Mouse (Mus musculus) liver, postnatal 0 days (tissue): ENCODE measurements around the gene Hcfc2. TPM values are rescaled to one million over a fixed set of nuclear protein-coding genes. Genes with fewer than 3 reads are reported as not detected.
A peak's percentile ranks its signal among the peaks of the same experiment; 100 is the strongest.

Source experiments
- ATAC-seq: fragments of 200-750 bp; cut with Nextera tagmentation; 2 replicates; pipeline ENCODE4 v1.8.0; 2017; ENCODE audit warnings: mild to moderate bottlenecking, moderate library complexity
- DNase-seq: peaks from one replicate; pipeline ENCODE4 v3.0.0-alpha.2; 2016
- H3K27ac ChIP-seq: fragments of 300-500 bp; sonication (generic); 2 replicates; pipeline ENCODE4 v1.5.1; 2014; ENCODE audit warnings: antibody characterized with exemption, moderate library complexity, mild to moderate bottlenecking, low read depth
- H3K27me3 ChIP-seq: fragments of 300-500 bp; sonication (generic); 2 replicates; pipeline ENCODE4 v1.6.1; 2014; ENCODE audit warnings: low read length, control low read depth, mixed read lengths; ENCODE audit not compliant: insufficient read depth
- H3K36me3 ChIP-seq: fragments of 300-500 bp; sonication (generic); replicated peaks from 2 replicates; pipeline ENCODE4 v1.6.1; 2014; ENCODE audit warnings: mild to moderate bottlenecking, control low read depth, low read length, moderate library complexity, mixed read lengths; ENCODE audit not compliant: insufficient read depth
- H3K4me1 ChIP-seq: fragments of 300-500 bp; sonication (generic); 2 replicates; pipeline ENCODE4 v1.6.1; 2014; ENCODE audit warnings: antibody characterized with exemption, mild to moderate bottlenecking, control low read depth; ENCODE audit not compliant: insufficient read depth
- H3K4me2 ChIP-seq: fragments of 300-500 bp; sonication (generic); 2 replicates; pipeline ENCODE4 v1.6.1; 2014; ENCODE audit warnings: low read depth, mild to moderate bottlenecking, low read length, moderate library complexity, mixed read lengths
- H3K4me3 ChIP-seq: fragments of 300-500 bp; sonication (generic); 2 replicates; pipeline ENCODE4 v1.5.1; 2014; ENCODE audit warnings: low read depth, low read length
- H3K9ac ChIP-seq: fragments of 300-500 bp; sonication (generic); replicated peaks from 2 replicates; pipeline ENCODE4 v1.6.1; 2014; ENCODE audit warnings: mild to moderate bottlenecking, moderate library complexity
- H3K9me3 ChIP-seq: fragments of 300-500 bp; sonication (generic); 2 replicates; pipeline ENCODE4 v1.6.1; 2016; ENCODE audit warnings: mild to moderate bottlenecking, control low read depth, low read length, mixed read lengths
- CTCF ChIP-seq: sonication (generic); IDR thresholded peaks from 2 replicates; pipeline ENCODE4 v1.5.1; 2016; ENCODE audit warnings: antibody characterized with exemption, low read depth
- EP300 ChIP-seq: IDR thresholded peaks from 2 replicates; pipeline ENCODE4 v1.6.1; 2016; ENCODE audit warnings: antibody characterized with exemption, low read depth, mild to moderate bottlenecking
- WGBS: fragments of 180-500 bp; shearing (Covaris S2); extraction: QIAGEN DNeasy Blood & Tissue Kit; methylation state at CpG from one replicate; pipeline ENCODE4 v1.1.7; 2014; ENCODE audit not compliant: insufficient replicate concordance; 5-methylcytosine and 5-hydroxymethylcytosine counted together
- polyA plus RNA-seq: library from polyadenylated mRNA; unstranded; fragments of >200 nt; fragmentation: Nextera tagmentation; extraction: Ambion mirVana; gene quantifications from 2 replicates; pipeline ENCODE4 v1.2.1, GENCODE M21; 2015

Gene Hcfc2
- polyA plus RNA-seq, 1 experiment from 2014 or later, result 11.9 TPM

- Histone ChIP-seq H3K27me3 (no peaks in the 10 kb centered on the region), H3K4me1 (peaks cover 30% of the 10 kb centered on the region), H3K9ac (no peak overlapping the region), H3K4me2 (no peak overlapping the region), H3K4me3 (no peak overlapping the region), H3K27ac (peak overlapping the region; percentile 39; the same call in 1 of the 2 replicates), H3K36me3 (peaks cover 85% of the 10 kb centered on the region), H3K9me3 (no peaks in the 10 kb centered on the region)
- WGBS, result 89% methylated on average over 11 of the region's 11 CpGs
- no peak for DNase-seq
- no peak for ATAC-seq
- TF ChIP-seq CTCF, result no peak
- TF ChIP-seq EP300, result no peak
These were observed 59.4 kb downstream of the Hcfc2 start for GRCm38 (mm10) chr10:82755213-82755890.

GRCm38 (mm10) chr10:82756466-82756865 is 60.5 kb downstream of the Hcfc2 start:
- ATAC-seq, result no peak
- Histone ChIP-seq H3K27me3 (no peaks in the 10 kb centered on the region), H3K4me1 (peaks cover 40% of the 10 kb centered on the region), H3K4me3 (no peak overlapping the region), H3K36me3 (peaks cover 85% of the 10 kb centered on the region), H3K9ac (no peak overlapping the region), H3K9me3 (no peaks in the 10 kb centered on the region), H3K27ac (no peak overlapping the region), H3K4me2 (no peak overlapping the region)
- 93% methylated on average over 9 of the region's 9 CpGs for WGBS
- TF ChIP-seq EP300 (no peak), CTCF (no peak)
- no peak for DNase-seq

GRCm38 (mm10) chr10:82757341-82757740 is 61.4 kb downstream of the Hcfc2 start:
- TF ChIP-seq CTCF (no peak), EP300 (no peak)
- ATAC-seq (no peak), DNase-seq (peak; percentile 58)
- H3K9ac ChIP-seq, result no peak overlapping the region
- H3K27ac ChIP-seq, result peak overlapping the region; percentile 75
- no peaks in the 10 kb centered on the region for H3K27me3 ChIP-seq
- H3K36me3 ChIP-seq, result peaks cover 77% of the 10 kb centered on the region
- no peak overlapping the region for H3K4me3 ChIP-seq
- no peaks in the 10 kb centered on the region for H3K9me3 ChIP-seq
- 44% methylated on average over 9 of the region's 9 CpGs for WGBS
- peaks cover 44% of the 10 kb centered on the region for H3K4me1 ChIP-seq
- peak overlapping the region; percentile 32 for H3K4me2 ChIP-seq

DNA sequence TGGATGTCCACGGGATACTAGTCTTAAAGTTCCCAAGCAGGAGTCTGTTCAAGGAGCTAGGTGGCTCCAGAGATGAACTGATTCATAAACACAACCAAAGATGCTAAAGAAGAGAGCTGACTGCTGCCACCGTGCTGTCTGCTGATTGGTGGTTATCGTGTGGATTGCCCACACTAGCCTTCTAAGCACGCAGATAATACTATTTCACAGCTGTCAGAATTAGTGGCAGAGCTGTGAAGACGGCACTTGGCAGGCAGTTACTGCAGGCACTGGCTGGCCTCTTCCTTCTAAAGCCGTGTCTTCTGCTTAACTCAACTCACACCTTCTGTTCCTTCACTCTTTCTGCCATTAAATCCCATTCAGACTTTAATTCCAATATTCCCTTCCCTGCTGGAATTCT is 62.4 kb downstream of the Hcfc2 start:
- Histone ChIP-seq H3K4me1 (peaks cover 48% of the 10 kb centered on the region), H3K27me3 (no peaks in the 10 kb centered on the region), H3K4me3 (no peak overlapping the region), H3K36me3 (peaks cover 68% of the 10 kb centered on the region), H3K27ac (peak overlapping the region; percentile 88), H3K9ac (no peak overlapping the region; the same call in 1 of the 2 replicates), H3K9me3 (no peaks in the 10 kb centered on the region), H3K4me2 (no peak overlapping the region)
- no peak for ATAC-seq
- TF ChIP-seq CTCF (no peak), EP300 (no peak)
- DNase-seq, result no peak
- WGBS, result 77% methylated on average over 6 of the region's 6 CpGs

DNA sequence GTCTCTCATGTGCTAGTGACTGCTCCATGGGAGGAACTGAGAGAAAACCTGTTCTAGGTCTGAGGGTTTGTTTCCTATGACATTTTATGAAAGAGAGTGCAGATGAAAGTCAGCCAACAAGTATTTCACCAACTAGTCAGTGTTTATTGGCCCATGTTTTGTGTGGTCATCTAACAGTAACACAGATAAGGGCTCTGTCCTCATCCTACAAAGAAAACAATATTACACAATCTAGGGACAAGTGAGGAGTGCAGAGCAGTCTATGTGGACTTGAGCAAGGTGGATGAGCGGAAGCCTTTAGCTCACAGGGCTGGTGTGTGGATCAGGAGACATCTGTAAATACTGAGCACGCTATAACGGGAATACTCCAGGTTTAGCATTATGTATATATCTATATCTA is 62.9 kb downstream of the Hcfc2 start:
- Histone ChIP-seq H3K27me3 (no peaks in the 10 kb centered on the region), H3K4me1 (peaks cover 48% of the 10 kb centered on the region), H3K27ac (peak overlapping the region; percentile 88), H3K36me3 (peaks cover 63% of the 10 kb centered on the region), H3K4me3 (no peak overlapping the region), H3K4me2 (no peak overlapping the region), H3K9ac (no peak overlapping the region; the same call in 1 of the 2 replicates), H3K9me3 (no peaks in the 10 kb centered on the region)
- ATAC-seq (peak; percentile 68), DNase-seq (no peak)
- TF ChIP-seq CTCF (no peak), EP300 (0 out of 2 replicates have a peak, but pooled peaks have one; percentile 32)
- 79% methylated on average over 3 of the region's 3 CpGs for WGBS

DNA sequence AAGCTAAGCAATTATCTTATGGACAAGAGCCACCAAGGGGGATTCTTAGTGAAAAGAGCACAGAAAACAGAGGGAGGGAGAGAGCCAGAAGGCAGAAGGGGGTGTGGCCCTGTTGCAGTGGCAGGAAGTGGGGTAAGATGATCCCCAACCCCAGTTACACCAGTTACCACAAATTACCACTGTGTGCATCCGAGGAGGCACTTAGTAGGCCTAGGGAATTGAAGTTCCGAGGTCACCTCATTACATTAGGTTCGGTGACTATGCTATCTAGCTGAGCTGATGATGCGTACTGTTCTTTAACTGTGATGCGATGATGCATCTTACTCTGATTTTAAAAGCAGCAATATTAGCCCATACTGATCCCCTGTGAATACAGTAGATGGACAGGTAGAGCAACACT is 63.7 kb downstream of the Hcfc2 start:
- TF ChIP-seq CTCF, result no peak
- TF ChIP-seq EP300, result no peak
- Histone ChIP-seq H3K27ac (peak overlapping the region; percentile 77), H3K27me3 (no peaks in the 10 kb centered on the region), H3K4me1 (peaks cover 54% of the 10 kb centered on the region), H3K4me2 (peak overlapping the region; percentile 51), H3K36me3 (peaks cover 56% of the 10 kb centered on the region), H3K4me3 (no peak overlapping the region), H3K9ac (peak overlapping the region; percentile 7; the same call in 1 of the 2 replicates), H3K9me3 (no peaks in the 10 kb centered on the region)
- 82% methylated on average over 5 of the region's 5 CpGs for WGBS
- ATAC-seq (no peak), DNase-seq (no peak)
